Mouse (Mus musculus) kidney, adult 9 months (tissue): ENCODE measurements at regions not wholly inside any gene's neighbourhood (a gene's known extent, or its start where the extent isn't known, plus 50 kb on each side); places are given as distances from the start of the nearest gene placed in this dataset.

Experiments
- DNase-seq: peaks from one replicate; pipeline ENCODE4 v3.0.0; 2022

- peak; percentile 35 for DNase-seq
Observed at GRCm38 (mm10) chr14:112218476-112218875, 543.6 kb downstream of the Slitrk5 start.

- DNase-seq, result no peak
Observed at GRCm38 (mm10) chr14:112230461-112230860, 555.6 kb downstream of the Slitrk5 start.

- DNase-seq, result no peak
Observed at GRCm38 (mm10) chr14:112239529-112239928, 564.6 kb downstream of the Slitrk5 start.

- DNase-seq, result no peak
Observed at GRCm38 (mm10) chr14:112248165-112248564, 573.3 kb downstream of the Slitrk5 start.

- DNase-seq, result peak; percentile 16
Observed at GRCm38 (mm10) chr14:112298002-112298777, 623.3 kb downstream of the Slitrk5 start.

- DNase-seq, result no peak
Observed at GRCm38 (mm10) chr14:112325602-112326001, 650.7 kb downstream of the Slitrk5 start.
